Mouse (Mus musculus): ENCODE data around the gene Cdc6. TPM values are rescaled to one million over a fixed set of nuclear protein-coding genes. Genes with fewer than 3 reads are reported as not detected.

The Cdc6 gene
- total and polyA plus RNA-seq, 3 experiments: 47.4 to 99.3 (median 81.3) TPM

GRCm38 (mm10) chr11:98928186-98928893 lies 20.7 kb downstream of the Cdc6 start:
- dilution Hi-C loops (cut with MboI; ENCODE audit: extremely low pct_ligation_motif_present, extremely low pct_unique_long_range_greater_than_20kb, low sequenced_read_pairs): no loop called here
- Histone ChIP-seq H3K4me2 (ENCODE audit: insufficient read depth, low read depth, poor library complexity, severe bottlenecking) (no peak overlapping the region), H3K9ac (ENCODE audit: insufficient read depth, low read depth) (no peak overlapping the region), H3K36me3 (replicated peaks in 1 of 2; ENCODE audit: control insufficient read depth in 1 of 2, insufficient read depth in 1 of 2, low read length in 1 of 2) (peaks cover 2 to 21% of the 10 kb centered on the region in 2 experiments), H3K4me3 (replicated peaks in 1 of 3; ENCODE audit: low read depth in 2 of 3, low read length in 2 of 3, poor library complexity in 1 of 3) (no peak overlapping the region), H3K9me3 (replicated peaks; ENCODE audit: low read length) (no peaks in the 10 kb centered on the region), H3K79me2 (replicated peaks; ENCODE audit: control insufficient read depth, extremely low read depth, insufficient read depth, poor library complexity, severe bottlenecking) (no peaks in the 10 kb centered on the region), H3K27me3 (replicated peaks) (no peaks in the 10 kb centered on the region), H3K27ac (ENCODE audit: insufficient read depth, low read depth) (no peak overlapping the region), H3K4me1 (ENCODE audit: control insufficient read depth in 1 of 2, insufficient read depth in 2 of 2) (peaks cover 53 to 94% of the 10 kb centered on the region in 2 experiments)
- TF ChIP-seq MXI1 (IDR thresholded peaks at IDR 0.05; ENCODE audit: low read depth, low read length): no peak
- TF ChIP-seq CTCF (conservative IDR thresholded peaks at IDR 0.05 in 1 of 2, IDR thresholded peaks at IDR 0.05 in 1 of 2; ENCODE audit: low read depth in 2 of 2, low read length in 2 of 2): no peak
- TF ChIP-seq EP300 (IDR thresholded peaks at IDR 0.05; ENCODE audit: low read length): no peak
- TF ChIP-seq POLR2AphosphoS2 (IDR thresholded peaks at IDR 0.05; ENCODE audit: low read depth, low read length): no peak
- no peak for TF ChIP-seq CHD2 (IDR thresholded peaks at IDR 0.05; ENCODE audit: low read length)
- TF ChIP-seq E2F4 (IDR thresholded peaks at IDR 0.05; ENCODE audit: insufficient replicate concordance, low read depth, low read length): no peak
- no peak for TF ChIP-seq IRF4 (IDR thresholded peaks at IDR 0.05; ENCODE audit: low read depth, low read length)
- TF ChIP-seq MAX (IDR thresholded peaks at IDR 0.05; ENCODE audit: low read length): no peak
- TF ChIP-seq TCF12 (IDR thresholded peaks at IDR 0.05; ENCODE audit: low read depth, low read length): no peak
- no peak for TF ChIP-seq ETS1 (conservative IDR thresholded peaks at IDR 0.05; ENCODE audit: low read depth, low read length)
- TF ChIP-seq USF1 (IDR thresholded peaks at IDR 0.05; ENCODE audit: low read depth, low read length): no peak
- no peak for TF ChIP-seq KAT2A (IDR thresholded peaks at IDR 0.05; ENCODE audit: insufficient replicate concordance, low read length)
- no peak for TF ChIP-seq MAFK (IDR thresholded peaks at IDR 0.05; ENCODE audit: insufficient replicate concordance, low read length)
- no peak for TF ChIP-seq MYC (IDR thresholded peaks at IDR 0.05; ENCODE audit: low read depth, low read length)
- TF ChIP-seq NRF1 (IDR thresholded peaks at IDR 0.05; ENCODE audit: low read depth, low read length): no peak
- no peak for TF ChIP-seq UBTF (IDR thresholded peaks at IDR 0.05; ENCODE audit: low read depth, low read length)
- TF ChIP-seq NELFE (IDR thresholded peaks at IDR 0.05; ENCODE audit: low read depth, low read length): no peak
- TF ChIP-seq ELF1 (IDR thresholded peaks at IDR 0.05; ENCODE audit: low read depth, low read length): no peak
- no peak for TF ChIP-seq ZMIZ1 (IDR thresholded peaks at IDR 0.05; ENCODE audit: low read depth, low read length)
- TF ChIP-seq RAD21 (IDR thresholded peaks at IDR 0.05; ENCODE audit: low read depth, low read length): no peak
- no peak for DNase-seq (ENCODE audit: extremely low read depth)
- in situ Hi-C loops (cut with MboI; ENCODE audit: low pct_ligation_motif_present, low pct_unique_long_range_greater_than_20kb, low sequenced_read_pairs): no loop called here

GRCm38 (mm10) chr11:98929503-98929902 lies 21.9 kb downstream of the Cdc6 start:
- Histone ChIP-seq H3K4me1 (ENCODE audit: control insufficient read depth in 1 of 2, insufficient read depth in 2 of 2) (peaks cover 45 to 83% of the 10 kb centered on the region in 2 experiments), H3K9ac (ENCODE audit: insufficient read depth, low read depth) (no peak overlapping the region), H3K4me2 (ENCODE audit: insufficient read depth, low read depth, poor library complexity, severe bottlenecking) (no peak overlapping the region), H3K36me3 (replicated peaks in 1 of 2; ENCODE audit: control insufficient read depth in 1 of 2, insufficient read depth in 1 of 2, low read length in 1 of 2) (peaks cover 0 to 11% of the 10 kb centered on the region in 2 experiments), H3K4me3 (replicated peaks in 1 of 3; ENCODE audit: low read depth in 2 of 3, low read length in 2 of 3, poor library complexity in 1 of 3) (no peak overlapping the region), H3K27ac (ENCODE audit: insufficient read depth, low read depth) (no peak overlapping the region), H3K79me2 (replicated peaks; ENCODE audit: control insufficient read depth, extremely low read depth, insufficient read depth, poor library complexity, severe bottlenecking) (no peaks in the 10 kb centered on the region), H3K27me3 (replicated peaks) (no peaks in the 10 kb centered on the region), H3K9me3 (replicated peaks; ENCODE audit: low read length) (no peaks in the 10 kb centered on the region)
- in situ Hi-C loops (cut with MboI; ENCODE audit: low pct_ligation_motif_present, low pct_unique_long_range_greater_than_20kb, low sequenced_read_pairs): no loop called here
- TF ChIP-seq CHD1 (IDR thresholded peaks at IDR 0.05; ENCODE audit: low read depth, low read length) (no peak), MAFK (IDR thresholded peaks at IDR 0.05; ENCODE audit: insufficient replicate concordance, low read length) (no peak), USF2 (conservative IDR thresholded peaks at IDR 0.05; ENCODE audit: low read depth, low read length) (no peak), RCOR1 (conservative IDR thresholded peaks at IDR 0.05; ENCODE audit: low read depth, low read length) (no peak), ZKSCAN1 (IDR thresholded peaks at IDR 0.05; ENCODE audit: borderline replicate concordance, low read depth, low read length) (no peak), ELF1 (IDR thresholded peaks at IDR 0.05; ENCODE audit: low read depth, low read length) (no peak), MAX (IDR thresholded peaks at IDR 0.05; ENCODE audit: low read length) (no peak), IRF4 (IDR thresholded peaks at IDR 0.05; ENCODE audit: low read depth, low read length) (no peak), USF1 (IDR thresholded peaks at IDR 0.05; ENCODE audit: low read depth, low read length) (no peak), UBTF (IDR thresholded peaks at IDR 0.05; ENCODE audit: low read depth, low read length) (no peak), CHD2 (IDR thresholded peaks at IDR 0.05; ENCODE audit: low read length) (no peak), NELFE (IDR thresholded peaks at IDR 0.05; ENCODE audit: low read depth, low read length) (no peak), EP300 (IDR thresholded peaks at IDR 0.05; ENCODE audit: low read length) (no peak), NRF1 (IDR thresholded peaks at IDR 0.05; ENCODE audit: low read depth, low read length) (no peak)
- DNase-seq (ENCODE audit: extremely low read depth): no peak
- dilution Hi-C loops (cut with MboI; ENCODE audit: extremely low pct_ligation_motif_present, extremely low pct_unique_long_range_greater_than_20kb, low sequenced_read_pairs): no loop called here
